Mouse (Mus musculus): ENCODE data around the gene Mall. TPM values are rescaled to one million over a fixed set of nuclear protein-coding genes. Genes with fewer than 3 reads are reported as not detected.

The Mall gene
- 1 to 10 TPM; 1.4 to 1.8 TPM for total RNA-seq (2021)
- long read RNA-seq, experiment 1: 0 reads
- long read RNA-seq, experiment 2, partial matches to known transcripts: 0 of 3 reads
- long read RNA-seq, experiment 2, other reads (novel, unspliced or antisense): 0 of 3 reads

- no peak for TF ChIP-seq CTCF (IDR thresholded peaks at IDR 0.05)
- intact Hi-C loops (cut with DNase I): no loop called here
- Histone ChIP-seq H3K4me3 (no peak within 1 kb of the TSS), H3K27ac (no peak within 1 kb of the TSS)
- no peak for DNase-seq (ENCODE audit: extremely low spot score in 1 of 2, low spot score in 2 of 2)
Measured at GRCm38 (mm10) chr2:127729671-127730070, at the start of gene Mall. TSS of gene Mall (minus strand) at chr2:127729932.

DNA sequence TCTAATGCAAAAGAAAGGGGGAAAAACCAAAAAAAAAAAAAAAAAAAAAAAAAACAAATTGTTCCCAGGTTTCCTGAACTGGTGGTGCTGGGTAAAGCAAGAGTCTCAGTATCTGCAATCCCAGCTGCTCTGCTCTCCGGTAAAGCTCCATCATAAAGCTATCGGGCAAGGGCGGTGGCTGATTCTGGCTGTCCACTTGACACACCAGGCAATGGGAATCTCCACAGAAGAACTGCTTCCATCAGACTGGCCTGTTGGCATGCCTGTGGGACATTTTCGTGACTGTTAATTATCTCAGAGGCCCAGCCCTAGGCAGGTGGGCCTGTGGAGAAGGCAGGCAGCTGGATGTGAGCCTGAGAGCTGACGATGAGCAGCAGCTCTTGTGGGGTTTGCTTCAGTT lies 48.7 kb upstream of the Mall start:
- no peak for DNase-seq (ENCODE audit: extremely low spot score in 1 of 2, low spot score in 2 of 2)
- no peak overlapping the region for H3K27ac ChIP-seq
- TF ChIP-seq CTCF (IDR thresholded peaks at IDR 0.05): no peak
- intact Hi-C loops (cut with DNase I): no loop called here
- H3K4me3 ChIP-seq: no peak overlapping the region

DNA sequence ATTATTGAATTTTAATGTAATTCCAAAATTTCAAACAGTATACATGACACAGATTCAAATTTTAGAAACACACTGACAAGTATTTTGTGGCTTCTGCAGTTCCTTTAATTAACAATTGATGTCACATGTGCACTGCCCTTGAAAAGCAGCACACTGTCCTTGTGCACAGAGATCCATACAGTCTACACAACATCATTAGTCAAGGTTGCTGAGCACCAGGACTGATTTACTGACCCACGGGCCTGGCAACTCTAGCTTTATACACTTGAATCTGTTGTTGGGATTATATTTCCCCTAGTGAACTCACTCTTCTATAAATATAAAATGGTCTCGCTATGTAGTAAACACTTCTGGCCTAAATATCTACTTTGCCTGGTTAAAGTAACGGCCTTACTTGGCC lies 45.3 kb upstream of the Mall start:
- H3K27ac ChIP-seq: no peak overlapping the region
- TF ChIP-seq CTCF (IDR thresholded peaks at IDR 0.05): no peak
- H3K4me3 ChIP-seq: no peak overlapping the region
- intact Hi-C loops (cut with DNase I): no loop called here
- no peak for DNase-seq (ENCODE audit: extremely low spot score in 1 of 2, low spot score in 2 of 2)

GRCm38 (mm10) chr2:127774578-127774941 lies 44.8 kb upstream of the Mall start:
- no peak overlapping the region for H3K27ac ChIP-seq
- no peak for DNase-seq (ENCODE audit: extremely low spot score in 1 of 2, low spot score in 2 of 2)
- no peak for TF ChIP-seq CTCF (IDR thresholded peaks at IDR 0.05)
- H3K4me3 ChIP-seq: no peak overlapping the region
- intact Hi-C loops (cut with DNase I): no loop called here

DNA sequence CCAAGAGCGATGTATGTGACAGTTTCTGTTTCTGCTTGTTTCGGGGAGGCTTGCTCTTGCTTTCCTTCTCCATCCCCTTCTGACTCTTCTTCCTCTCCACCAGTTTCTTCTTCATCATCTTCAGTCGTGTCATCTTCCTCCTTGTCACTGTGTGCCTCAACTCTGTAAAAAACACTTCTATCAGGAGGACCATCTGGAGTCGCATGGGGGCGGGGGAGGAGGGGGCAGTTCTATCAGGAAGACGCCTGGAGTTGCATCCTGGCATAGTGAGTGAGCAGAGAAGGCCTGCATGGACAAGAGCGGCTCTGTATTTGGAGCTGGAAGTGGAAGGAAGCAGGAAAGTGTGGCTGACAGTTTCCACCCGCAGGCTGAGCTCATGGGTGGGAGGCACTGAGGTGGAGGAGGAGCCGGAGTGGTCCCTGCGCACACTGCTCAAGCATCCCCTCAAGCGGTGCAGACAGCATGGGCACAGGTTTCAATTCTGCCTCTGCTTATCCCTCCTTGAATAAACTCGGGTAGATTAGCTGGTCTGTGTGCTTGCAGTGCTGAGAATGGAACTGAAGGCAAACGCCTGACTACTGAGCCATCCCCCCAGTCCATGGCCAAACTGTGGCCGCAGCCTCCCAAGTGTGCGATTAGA lies 44.3 kb upstream of the Mall start:
- H3K27ac ChIP-seq: 0 out of 2 replicates have a peak overlapping the region, but pooled peaks have one; percentile 5
- no peak for TF ChIP-seq CTCF (IDR thresholded peaks at IDR 0.05)
- H3K4me3 ChIP-seq: no peak overlapping the region
- intact Hi-C loops (cut with DNase I): no loop called here
- DNase-seq (ENCODE audit: extremely low spot score in 1 of 2, low spot score in 2 of 2): no peak

GRCm38 (mm10) chr2:127761587-127761986 lies 31.9 kb upstream of the Mall start:
- DNase-seq (ENCODE audit: extremely low spot score in 1 of 2, low spot score in 2 of 2): no peak
- Histone ChIP-seq H3K27ac (no peak overlapping the region), H3K4me3 (no peak overlapping the region)
- TF ChIP-seq CTCF (IDR thresholded peaks at IDR 0.05): no peak
- intact Hi-C loops (cut with DNase I): no loop called here

DNA sequence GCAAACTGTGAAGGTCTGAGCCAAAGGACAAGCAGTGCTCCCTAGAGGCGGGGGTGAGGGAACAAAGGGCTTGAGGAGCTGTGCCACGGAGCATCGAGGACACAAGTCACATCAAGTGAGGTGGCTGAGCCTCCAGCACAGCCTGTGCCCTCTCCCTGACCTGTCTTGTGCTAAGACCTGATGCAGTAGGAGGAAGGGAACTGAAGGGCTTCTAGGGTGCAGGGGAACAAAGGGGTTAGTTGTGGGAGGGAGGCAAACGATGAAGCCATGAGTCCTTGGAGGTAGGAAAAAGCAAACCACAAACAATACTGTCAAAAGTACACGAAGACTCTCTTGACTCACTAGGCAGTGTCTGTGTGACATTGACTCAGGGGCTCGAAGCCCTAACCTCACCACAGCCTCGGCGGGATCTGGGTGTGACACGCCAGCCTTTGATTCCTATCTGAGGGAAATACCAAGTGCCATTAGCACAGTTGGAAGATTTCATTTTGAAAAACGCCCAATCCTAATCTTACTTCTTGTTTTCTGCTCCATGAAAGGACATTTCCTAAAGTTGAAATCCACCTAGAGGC lies 30.8 kb upstream of the Mall start:
- no peak for DNase-seq (ENCODE audit: extremely low spot score in 1 of 2, low spot score in 2 of 2)
- H3K4me3 ChIP-seq: no peak overlapping the region
- no peak overlapping the region for H3K27ac ChIP-seq
- intact Hi-C loops (cut with DNase I): no loop called here
- TF ChIP-seq CTCF (IDR thresholded peaks at IDR 0.05): no peak

DNA sequence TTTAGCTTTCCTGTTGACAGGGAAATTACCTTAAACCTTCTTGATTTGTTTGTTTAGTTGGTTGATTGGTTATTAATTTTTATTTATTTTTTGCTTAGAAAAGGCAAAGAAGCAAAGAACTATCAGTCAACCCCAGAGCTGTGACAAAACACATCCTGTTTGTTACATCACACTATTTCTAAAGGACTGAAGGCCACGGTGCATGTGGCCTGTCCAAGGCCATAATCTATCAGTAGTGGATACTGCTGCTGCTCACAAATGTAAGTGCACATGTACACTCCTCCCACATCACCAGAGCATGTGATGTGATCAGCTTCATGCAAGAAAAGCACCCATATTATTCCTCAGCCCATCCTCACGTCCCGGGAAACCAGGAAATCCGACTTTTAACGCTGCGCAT lies 30.3 kb upstream of the Mall start:
- DNase-seq (ENCODE audit: extremely low spot score in 1 of 2, low spot score in 2 of 2): no peak
- no peak for TF ChIP-seq CTCF (IDR thresholded peaks at IDR 0.05)
- Histone ChIP-seq H3K4me3 (no peak overlapping the region), H3K27ac (no peak overlapping the region)
- intact Hi-C loops (cut with DNase I): no loop called here

DNA sequence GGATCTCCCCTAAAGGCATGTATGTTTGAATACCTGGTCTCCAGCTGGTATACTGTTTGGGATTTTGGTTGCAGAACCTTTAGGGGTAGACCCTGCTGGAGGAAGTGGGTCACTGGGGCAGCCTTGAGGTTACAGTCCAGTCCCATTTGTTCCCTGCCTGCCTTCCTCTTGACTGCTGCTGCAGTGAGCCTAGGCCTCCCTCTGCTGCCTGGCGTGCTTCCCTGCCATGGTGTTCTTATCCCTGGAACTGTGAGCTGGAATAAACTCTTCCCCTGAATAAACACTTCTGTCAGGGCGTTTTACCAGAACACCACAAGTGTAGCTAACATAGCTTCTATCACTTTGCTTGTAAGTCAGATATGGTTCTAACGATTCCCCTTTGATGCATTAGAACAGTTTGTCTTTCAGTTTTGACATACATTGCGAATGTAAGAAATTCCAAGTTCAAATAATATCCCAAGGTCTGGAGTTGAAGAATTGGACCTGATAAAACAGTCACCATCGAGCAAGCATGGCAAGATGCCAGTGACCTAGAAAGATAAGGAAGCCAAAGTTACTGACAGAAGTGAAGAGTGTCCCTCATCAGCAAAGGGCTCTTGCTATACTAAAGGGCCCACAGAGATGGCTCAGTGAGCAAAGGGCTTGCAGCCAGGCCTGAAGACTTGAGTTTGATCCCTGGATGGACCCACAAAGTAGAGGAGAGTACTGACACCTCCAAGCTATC lies 29.6 kb upstream of the Mall start:
- H3K27ac ChIP-seq: no peak overlapping the region
- no peak for TF ChIP-seq CTCF (IDR thresholded peaks at IDR 0.05)
- intact Hi-C loops (cut with DNase I): no loop called here

GRCm38 (mm10) chr2:127757171-127757570 lies 27.4 kb upstream of the Mall start:
- H3K4me3 ChIP-seq: no peak overlapping the region
- no peak for TF ChIP-seq CTCF (IDR thresholded peaks at IDR 0.05)
- peak overlapping the region; percentile 9; the same call in 1 of the 2 replicates for H3K27ac ChIP-seq
- intact Hi-C loops (cut with DNase I): no loop called here
- DNase-seq (ENCODE audit: extremely low spot score in 1 of 2, low spot score in 2 of 2): peak; percentile 26 to 28

More for the DNA sequence above, 29.6 kb upstream of the Mall start:
- no peak for DNase-seq (ENCODE audit: extremely low spot score in 1 of 2, low spot score in 2 of 2)
- no peak overlapping the region for H3K4me3 ChIP-seq

GRCm38 (mm10) chr2:127754113-127754512 lies 24.4 kb upstream of the Mall start:
- intact Hi-C loops (cut with DNase I): no loop called here
- TF ChIP-seq CTCF (IDR thresholded peaks at IDR 0.05): no peak
- H3K4me3 ChIP-seq: no peak overlapping the region
- DNase-seq (ENCODE audit: extremely low spot score in 1 of 2, low spot score in 2 of 2): no peak
- H3K27ac ChIP-seq: no peak overlapping the region

- no peak for DNase-seq (ENCODE audit: extremely low spot score in 1 of 2, low spot score in 2 of 2)
- no peak overlapping the region for H3K4me3 ChIP-seq
- intact Hi-C loops (cut with DNase I): no loop called here
- no peak for TF ChIP-seq CTCF (IDR thresholded peaks at IDR 0.05)
- H3K27ac ChIP-seq: no peak overlapping the region
Measured at GRCm38 (mm10) chr2:127751849-127752610, 22.3 kb upstream of the Mall start.

Data from left cerebral cortex, adult 2 months (tissue).